Mouse (Mus musculus) embryonic fibroblast, embryonic 13.5 days (primary cell): ENCODE measurements around the gene Slc19a1.

ENCODE experiments used
- CTCF ChIP-seq: IDR thresholded peaks from 2 replicates; pipeline ENCODE4 v1.5.1; 2011; ENCODE audit warnings: mild to moderate bottlenecking, control low read depth, low read length, moderate library complexity, borderline replicate concordance; ENCODE audit not compliant: insufficient read depth
- POLR2A ChIP-seq: IDR thresholded peaks from 2 replicates; pipeline ENCODE4 v1.6.1; 2011; ENCODE audit warnings: low read depth, mild to moderate bottlenecking, control low read depth, low read length, moderate library complexity

DNA sequence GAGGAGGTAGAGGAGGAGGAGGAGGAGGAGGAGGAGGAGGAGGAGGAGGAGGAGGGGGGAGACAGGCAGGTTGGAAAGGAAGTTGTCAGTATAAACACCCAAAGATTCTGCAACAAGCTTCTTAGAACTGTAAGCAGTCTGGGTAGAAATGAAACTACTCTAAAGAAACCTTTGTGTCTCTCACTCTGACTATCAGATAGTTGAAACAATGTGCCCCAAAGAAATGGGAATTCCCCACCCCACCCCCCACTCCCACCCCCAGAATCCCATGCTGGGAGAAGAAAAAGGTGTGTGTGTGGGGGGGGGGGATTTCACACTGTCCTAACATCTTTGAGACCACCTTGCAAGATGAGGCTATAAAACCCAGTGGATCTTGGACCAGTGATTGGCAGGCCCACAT, 72.3 kb downstream of the Slc19a1 start:
- no peak for TF ChIP-seq CTCF
- TF ChIP-seq POLR2A, result no peak
